Mouse (Mus musculus): ENCODE data around the gene Ugt1a6b. TPM values are rescaled to one million over a fixed set of nuclear protein-coding genes. Genes with fewer than 3 reads are reported as not detected.
"Not testable (repeated sequence)": the region's sequence is repeated elsewhere in the genome, so short reads cannot be mapped to it uniquely, and the experiment has no call there.

Gene Ugt1a6b
- polyA plus RNA-seq (2016; fragmentation: Nextera tagmentation; extraction: Ambion mirVana) = not detected in 2 replicates

GRCm38 (mm10) chr1:88103019-88103418, at the start of gene Ugt1a6b:
Gene Ugt1a6b (plus strand): TSS chr1:88103252.
- H3K27me3 ChIP-seq (ENCODE audit: poor library complexity, severe bottlenecking); DNase-seq (ENCODE audit: extremely low spot score, low spot score); H3K36me3 ChIP-seq (replicated peaks); H3K9me3 ChIP-seq; H3K4me3 ChIP-seq; H3K4me1 ChIP-seq; H3K27ac ChIP-seq: not testable (repeated sequence)
- 74% methylated on average over 3 of the region's 3 CpGs for WGBS

- Histone ChIP-seq H3K27me3 (ENCODE audit: poor library complexity, severe bottlenecking) (no peaks in the 10 kb centered on the region), H3K4me1 (no peaks in the 10 kb centered on the region), H3K4me3 (no peak within 1 kb of the TSS), H3K9me3 (no peaks in the 10 kb centered on the region), H3K36me3 (replicated peaks) (no peaks in the 10 kb centered on the region), H3K27ac (no peak within 1 kb of the TSS)
- WGBS = 94% methylated on average over 1 of the region's 1 CpGs
- DNase-seq (ENCODE audit: extremely low spot score, low spot score) = no peak
Observed at GRCm38 (mm10) chr1:88055088-88055487, 48.0 kb upstream of the Ugt1a6b start, which contains the start of gene Ugt1a10. Gene Ugt1a10 (plus strand): TSS chr1:88055388.

- not testable (repeated sequence) for DNase-seq (ENCODE audit: extremely low spot score, low spot score); H3K4me1 ChIP-seq; H3K27ac ChIP-seq; H3K27me3 ChIP-seq (ENCODE audit: poor library complexity, severe bottlenecking); H3K4me3 ChIP-seq; H3K9me3 ChIP-seq; H3K36me3 ChIP-seq (replicated peaks)
- 28% methylated on average over 2 of the region's 2 CpGs for WGBS
Observed at GRCm38 (mm10) chr1:88066472-88067102, 36.5 kb upstream of the Ugt1a6b start.

- no peak for DNase-seq (ENCODE audit: extremely low spot score, low spot score)
- 86% methylated on average over 2 of the region's 2 CpGs for WGBS
- H3K27me3 ChIP-seq (ENCODE audit: poor library complexity, severe bottlenecking) = no peaks in the 10 kb centered on the region
- H3K4me1 ChIP-seq = peaks cover 5% of the 10 kb centered on the region; the same call in 1 of the 2 replicates
- no peaks in the 10 kb centered on the region for H3K36me3 ChIP-seq (replicated peaks)
- H3K4me3 ChIP-seq = no peak within 1 kb of the TSS
- H3K27ac ChIP-seq = no peak within 1 kb of the TSS
- H3K9me3 ChIP-seq = no peaks in the 10 kb centered on the region
Observed at GRCm38 (mm10) chr1:88070495-88070894, 32.6 kb upstream of the Ugt1a6b start, which contains the start of gene Ugt1a9. Gene Ugt1a9 (plus strand): TSS chr1:88070800.

- no peak overlapping the region for H3K4me3 ChIP-seq
- 89% methylated on average over 4 of the region's 4 CpGs for WGBS
- H3K27ac ChIP-seq = no peak overlapping the region
- H3K36me3 ChIP-seq (replicated peaks) = no peaks in the 10 kb centered on the region
- no peaks in the 10 kb centered on the region for H3K27me3 ChIP-seq (ENCODE audit: poor library complexity, severe bottlenecking)
- H3K9me3 ChIP-seq = no peaks in the 10 kb centered on the region
- H3K4me1 ChIP-seq = peaks cover 5% of the 10 kb centered on the region; the same call in 1 of the 2 replicates
- DNase-seq (ENCODE audit: extremely low spot score, low spot score) = no peak
Observed at GRCm38 (mm10) chr1:88070902-88071301, 32.1 kb upstream of the Ugt1a6b start.

- WGBS = 92% methylated on average over 2 of the region's 2 CpGs
- no peak for DNase-seq (ENCODE audit: extremely low spot score, low spot score)
- no peaks in the 10 kb centered on the region for H3K9me3 ChIP-seq
Observed at GRCm38 (mm10) chr1:88074471-88074870, 28.6 kb upstream of the Ugt1a6b start.

GRCm38 (mm10) chr1:88077128-88077527, 25.9 kb upstream of the Ugt1a6b start:
- Histone ChIP-seq H3K27ac (no peak overlapping the region), H3K4me3 (no peak overlapping the region), H3K36me3 (replicated peaks) (no peaks in the 10 kb centered on the region), H3K27me3 (ENCODE audit: poor library complexity, severe bottlenecking) (no peaks in the 10 kb centered on the region), H3K4me1 (no peaks in the 10 kb centered on the region), H3K9me3 (no peaks in the 10 kb centered on the region)
- 94% methylated on average over 1 of the region's 1 CpGs for WGBS
- no peak for DNase-seq (ENCODE audit: extremely low spot score, low spot score)

More at GRCm38 (mm10) chr1:88074471-88074870, 28.6 kb upstream of the Ugt1a6b start:
- H3K36me3 ChIP-seq (replicated peaks) = no peaks in the 10 kb centered on the region
- H3K4me3 ChIP-seq = no peak overlapping the region
- H3K27me3 ChIP-seq (ENCODE audit: poor library complexity, severe bottlenecking) = no peaks in the 10 kb centered on the region
- H3K27ac ChIP-seq = no peak overlapping the region
- H3K4me1 ChIP-seq = peaks cover 3% of the 10 kb centered on the region; the same call in 1 of the 2 replicates

GRCm38 (mm10) chr1:88081670-88082069, 21.4 kb upstream of the Ugt1a6b start:
- no peaks in the 10 kb centered on the region for H3K9me3 ChIP-seq
- H3K27me3 ChIP-seq (ENCODE audit: poor library complexity, severe bottlenecking) = no peaks in the 10 kb centered on the region
- H3K36me3 ChIP-seq (replicated peaks) = no peaks in the 10 kb centered on the region
- no peak overlapping the region for H3K27ac ChIP-seq
- H3K4me1 ChIP-seq = no peaks in the 10 kb centered on the region
- DNase-seq (ENCODE audit: extremely low spot score, low spot score) = no peak
- H3K4me3 ChIP-seq = no peak overlapping the region
- 85% methylated on average over 1 of the region's 1 CpGs for WGBS

- no peaks in the 10 kb centered on the region for H3K27me3 ChIP-seq (ENCODE audit: poor library complexity, severe bottlenecking)
- H3K4me1 ChIP-seq = no peaks in the 10 kb centered on the region
- no peak overlapping the region for H3K4me3 ChIP-seq
- DNase-seq (ENCODE audit: extremely low spot score, low spot score) = no peak
- H3K9me3 ChIP-seq = no peaks in the 10 kb centered on the region
- H3K27ac ChIP-seq = no peak overlapping the region
- 77% methylated on average over 1 of the region's 1 CpGs for WGBS
- no peaks in the 10 kb centered on the region for H3K36me3 ChIP-seq (replicated peaks)
Observed at GRCm38 (mm10) chr1:88086125-88086524, 16.9 kb upstream of the Ugt1a6b start.

GRCm38 (mm10) chr1:88087513-88087912, 15.5 kb upstream of the Ugt1a6b start, which contains the start of gene Ugt1a8:
Gene Ugt1a8 (plus strand): TSS chr1:88087813.
- H3K36me3 ChIP-seq (replicated peaks) = no peaks in the 10 kb centered on the region
- no peak for DNase-seq (ENCODE audit: extremely low spot score, low spot score)
- no peak within 1 kb of the TSS for H3K4me3 ChIP-seq
- H3K9me3 ChIP-seq = no peaks in the 10 kb centered on the region
- 80% methylated on average over 3 of the region's 3 CpGs for WGBS
- no peaks in the 10 kb centered on the region for H3K4me1 ChIP-seq
- no peak within 1 kb of the TSS for H3K27ac ChIP-seq
- H3K27me3 ChIP-seq (ENCODE audit: poor library complexity, severe bottlenecking) = no peaks in the 10 kb centered on the region

- Histone ChIP-seq H3K4me3 (no peak overlapping the region), H3K27me3 (ENCODE audit: poor library complexity, severe bottlenecking) (no peaks in the 10 kb centered on the region), H3K27ac (no peak overlapping the region), H3K9me3 (no peaks in the 10 kb centered on the region), H3K36me3 (replicated peaks) (no peaks in the 10 kb centered on the region), H3K4me1 (peaks cover 3% of the 10 kb centered on the region; the same call in 1 of the 2 replicates)
- no peak for DNase-seq (ENCODE audit: extremely low spot score, low spot score)
Observed at GRCm38 (mm10) chr1:88092341-88092740, 10.7 kb upstream of the Ugt1a6b start.

GRCm38 (mm10) chr1:88094270-88094676, 8.8 kb upstream of the Ugt1a6b start:
- H3K27ac ChIP-seq; H3K27me3 ChIP-seq (ENCODE audit: poor library complexity, severe bottlenecking); H3K9me3 ChIP-seq; H3K4me3 ChIP-seq; H3K4me1 ChIP-seq; DNase-seq (ENCODE audit: extremely low spot score, low spot score); H3K36me3 ChIP-seq (replicated peaks): not testable (repeated sequence)
- 79% methylated on average over 3 of the region's 3 CpGs for WGBS

- H3K27me3 ChIP-seq (ENCODE audit: poor library complexity, severe bottlenecking) = no peaks in the 10 kb centered on the region
- WGBS = 73% methylated on average over 10 of the region's 10 CpGs
- DNase-seq (ENCODE audit: extremely low spot score, low spot score) = no peak
- peaks cover 3% of the 10 kb centered on the region; the same call in 1 of the 2 replicates for H3K4me1 ChIP-seq
- no peaks in the 10 kb centered on the region for H3K36me3 ChIP-seq (replicated peaks)
- H3K4me3 ChIP-seq = no peak within 1 kb of the TSS
- H3K27ac ChIP-seq = peak within 1 kb of the TSS; percentile 53; the same call in 1 of the 2 replicates
- H3K9me3 ChIP-seq = no peaks in the 10 kb centered on the region
Observed at GRCm38 (mm10) chr1:88094941-88095492, 8.0 kb upstream of the Ugt1a6b start, which contains the start of gene Ugt1a7c. Gene Ugt1a7c (plus strand): TSS chr1:88095062.

Data from forebrain, embryonic 10.5 days (tissue).